Mouse (Mus musculus) embryonic facial prominence, embryonic 15.5 days (tissue): ENCODE measurements around the gene Gm21974. TPM values are rescaled to one million over a fixed set of nuclear protein-coding genes. Genes with fewer than 3 reads are reported as not detected.

Source experiments
- ATAC-seq: fragments of 200-750 bp; cut with Nextera tagmentation; 2 replicates; pipeline ENCODE4 v1.8.0; 2017; ENCODE audit warnings: low read depth, moderate TSS enrichment; ENCODE audit not compliant: insufficient number of reproducible peaks, low FRiP score, low TSS enrichment
- H3K27ac ChIP-seq: fragments of 300-500 bp; sonication (generic); replicated peaks from 2 replicates; pipeline ENCODE4 v1.5.1; 2015; ENCODE audit warnings: mild to moderate bottlenecking, inconsistent platforms
- H3K27me3 ChIP-seq: fragments of 300-500 bp; sonication (generic); 2 replicates; pipeline ENCODE4 v1.6.1; 2015; ENCODE audit warnings: inconsistent platforms
- H3K36me3 ChIP-seq: fragments of 300-500 bp; sonication (generic); 2 replicates; pipeline ENCODE4 v1.6.1; 2015; ENCODE audit warnings: mild to moderate bottlenecking, inconsistent platforms
- H3K4me1 ChIP-seq: fragments of 300-500 bp; sonication (generic); 2 replicates; pipeline ENCODE4 v1.6.1; 2015; ENCODE audit warnings: inconsistent platforms
- H3K4me2 ChIP-seq: fragments of 300-500 bp; sonication (generic); replicated peaks from 2 replicates; pipeline ENCODE4 v1.6.1; 2015; ENCODE audit warnings: mild to moderate bottlenecking, inconsistent platforms
- H3K4me3 ChIP-seq: fragments of 300-500 bp; sonication (generic); replicated peaks from 2 replicates; pipeline ENCODE4 v1.5.1; 2015; ENCODE audit warnings: mild to moderate bottlenecking, inconsistent platforms
- H3K9ac ChIP-seq: fragments of 300-500 bp; sonication (generic); 2 replicates; pipeline ENCODE4 v1.6.1; 2015; ENCODE audit warnings: inconsistent platforms
- H3K9me3 ChIP-seq: fragments of 300-500 bp; sonication (generic); replicated peaks from 2 replicates; pipeline ENCODE4 v1.6.1; 2016; ENCODE audit warnings: inconsistent platforms
- WGBS: fragments of 180-500 bp; shearing (Covaris S2); methylation state at CpG from one replicate; pipeline ENCODE4 v1.1.7; 2015; 5-methylcytosine and 5-hydroxymethylcytosine counted together
- polyA plus RNA-seq: library from polyadenylated mRNA; unstranded; fragments of >200 nt; fragmentation: Nextera tagmentation; extraction: Ambion mirVana; gene quantifications from 2 replicates; pipeline ENCODE4 v1.2.1, GENCODE M21; 2015

The Gm21974 gene
- polyA plus RNA-seq, 1 experiment from 2014 or later = not detected

DNA sequence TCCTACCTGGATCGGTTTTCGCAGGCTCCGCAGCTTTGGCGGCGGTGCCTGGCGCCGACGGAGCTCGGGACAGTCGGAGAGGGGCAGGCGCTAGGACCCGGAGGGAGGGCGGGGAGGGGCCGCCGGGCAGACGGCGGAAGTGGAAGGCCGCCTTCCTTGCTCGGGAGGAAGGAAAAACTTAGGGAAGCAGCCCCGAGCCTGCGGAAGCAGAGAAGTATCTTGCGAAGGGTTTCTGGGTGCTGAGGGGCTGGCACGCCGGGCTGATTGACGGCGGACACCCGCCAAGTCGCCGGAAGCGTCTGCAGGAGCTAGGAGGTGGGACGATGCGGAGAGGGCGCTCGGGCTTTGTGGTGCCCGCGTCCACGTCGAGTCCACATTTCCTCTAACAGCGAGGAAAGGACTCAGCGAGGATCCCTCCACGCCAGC is 19.2 kb downstream of the Gm21974 start, which contains the start of gene Zfp646:
TSS of gene Zfp646 (plus strand) at position 181 of the 426 bp plus-strand sequence.
- Histone ChIP-seq H3K9ac (peak within 1 kb of the TSS; percentile 93), H3K36me3 (peaks cover 39% of the 10 kb centered on the region), H3K27me3 (no peaks in the 10 kb centered on the region), H3K4me3 (peak within 1 kb of the TSS; percentile 82), H3K4me2 (peak within 1 kb of the TSS; percentile 76), H3K9me3 (no peaks in the 10 kb centered on the region), H3K27ac (peak within 1 kb of the TSS; percentile 99), H3K4me1 (peaks cover 23% of the 10 kb centered on the region)
- ATAC-seq = peak; percentile 92
- 0% methylated on average over 40 of the region's 41 CpGs for WGBS

DNA sequence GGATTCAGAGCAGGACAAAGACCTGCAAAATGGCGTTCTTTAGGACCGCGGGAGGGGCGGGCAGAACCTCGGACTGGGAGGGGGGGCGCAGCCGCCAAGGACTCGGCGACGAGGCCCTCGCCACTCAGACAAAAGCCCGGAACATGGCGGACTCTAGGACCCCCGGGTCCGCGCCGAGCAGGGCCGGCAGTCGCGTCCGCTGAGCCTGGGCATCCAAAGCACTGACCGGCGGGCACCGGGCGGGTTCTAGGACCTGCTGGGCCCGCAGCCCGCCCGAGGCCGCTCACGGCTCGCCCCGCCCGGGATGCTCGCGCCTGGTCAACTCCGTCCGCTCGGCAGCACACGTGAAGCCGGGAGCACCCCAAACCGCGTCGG is 19.6 kb downstream of the Gm21974 start:
- peak overlapping the region; percentile 99 for H3K27ac ChIP-seq
- WGBS = under 1% methylated on average over 43 of the region's 43 CpGs
- H3K4me1 ChIP-seq = peaks cover 23% of the 10 kb centered on the region
- H3K4me2 ChIP-seq = peak overlapping the region; percentile 76
- no peaks in the 10 kb centered on the region for H3K9me3 ChIP-seq
- peak overlapping the region; percentile 93 for H3K9ac ChIP-seq
- peaks cover 35% of the 10 kb centered on the region for H3K36me3 ChIP-seq
- H3K27me3 ChIP-seq = no peaks in the 10 kb centered on the region
- peak; percentile 94 for ATAC-seq
- peak overlapping the region; percentile 82 for H3K4me3 ChIP-seq

DNA sequence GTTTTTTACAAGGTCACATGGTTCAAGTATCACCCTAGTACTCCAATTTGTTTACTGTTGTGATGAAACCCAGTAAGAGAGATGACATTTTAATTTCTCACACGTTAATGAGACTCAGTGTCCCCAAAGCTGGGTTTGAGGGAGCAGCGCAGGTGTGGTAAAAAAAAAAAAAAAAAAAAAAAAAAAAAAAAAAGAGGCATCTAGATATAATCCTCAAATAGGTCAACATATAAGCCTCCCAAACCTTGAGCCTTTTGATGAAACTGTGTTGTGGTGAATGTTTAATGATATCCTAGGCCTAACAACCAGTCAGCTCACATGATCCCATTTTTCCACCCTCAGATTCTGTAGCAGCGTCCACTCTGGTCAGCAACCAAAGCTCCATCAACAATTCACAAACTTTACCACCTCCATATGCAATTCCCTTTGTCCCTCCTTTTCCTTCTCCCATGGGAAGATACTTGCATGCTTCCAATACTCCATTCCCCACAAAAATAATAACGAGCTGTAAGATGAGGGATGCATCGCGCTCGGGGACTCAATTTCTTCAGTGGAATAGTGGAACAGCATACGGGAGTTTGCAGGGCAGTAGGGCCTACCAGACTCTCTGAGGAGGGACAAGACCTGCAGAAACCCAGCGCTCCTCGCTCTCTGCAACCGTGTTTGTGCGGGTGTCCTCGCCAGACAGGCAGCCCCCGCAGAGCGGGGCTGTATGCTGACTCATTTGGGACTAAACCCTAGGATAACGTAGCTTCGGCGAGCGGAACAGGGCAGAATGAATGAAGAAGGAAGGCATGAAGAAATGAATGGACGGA is 20.2 kb downstream of the Gm21974 start:
- H3K9ac ChIP-seq = peak overlapping the region; percentile 93
- H3K9me3 ChIP-seq = no peaks in the 10 kb centered on the region
- peak overlapping the region; percentile 82 for H3K4me3 ChIP-seq
- ATAC-seq = no peak
- H3K36me3 ChIP-seq = peaks cover 29% of the 10 kb centered on the region
- peak overlapping the region; percentile 76 for H3K4me2 ChIP-seq
- no peaks in the 10 kb centered on the region for H3K27me3 ChIP-seq
- WGBS = 4% methylated on average over 20 of the region's 20 CpGs
- H3K4me1 ChIP-seq = peaks cover 23% of the 10 kb centered on the region
- peak overlapping the region; percentile 99 for H3K27ac ChIP-seq

DNA sequence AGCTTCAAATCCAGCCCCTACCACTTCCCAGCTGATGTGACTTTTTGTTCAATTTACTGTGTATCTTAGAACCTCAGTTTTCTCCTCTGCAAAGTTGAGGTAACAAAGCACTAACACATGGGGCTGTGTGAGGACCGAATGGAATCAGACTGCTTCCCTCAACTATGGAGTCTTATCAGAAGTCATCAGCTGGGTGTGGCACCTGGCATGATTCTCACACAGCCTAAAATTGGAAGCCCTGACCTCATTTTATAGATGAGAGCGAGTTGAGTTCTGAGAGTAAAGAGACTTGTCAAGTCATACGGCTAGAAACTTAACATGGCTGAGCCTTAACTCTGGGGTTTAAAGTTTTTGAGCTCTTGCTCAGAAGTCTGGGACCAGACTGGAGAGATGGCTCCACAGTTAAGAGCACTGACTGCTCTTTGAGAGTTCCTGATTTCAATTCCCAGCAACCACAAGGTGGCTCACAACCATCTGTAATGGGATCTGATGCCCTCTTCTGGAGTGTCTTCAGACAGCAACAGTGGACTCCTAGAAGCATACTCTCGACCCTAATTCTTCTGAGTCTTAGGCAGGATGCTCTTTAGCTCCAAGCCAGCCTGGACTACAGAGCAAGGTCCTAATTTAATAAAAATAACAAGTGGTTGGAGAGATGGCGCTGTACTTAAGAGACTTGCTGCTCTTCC is 25.0 kb downstream of the Gm21974 start:
- Histone ChIP-seq H3K4me2 (no peak overlapping the region), H3K4me3 (no peak overlapping the region), H3K36me3 (peaks cover 38% of the 10 kb centered on the region), H3K9me3 (no peaks in the 10 kb centered on the region), H3K27ac (no peak overlapping the region), H3K9ac (no peak overlapping the region), H3K27me3 (no peaks in the 10 kb centered on the region), H3K4me1 (peaks cover 21% of the 10 kb centered on the region)
- WGBS = 74% methylated on average over 5 of the region's 5 CpGs
- ATAC-seq = no peak

DNA sequence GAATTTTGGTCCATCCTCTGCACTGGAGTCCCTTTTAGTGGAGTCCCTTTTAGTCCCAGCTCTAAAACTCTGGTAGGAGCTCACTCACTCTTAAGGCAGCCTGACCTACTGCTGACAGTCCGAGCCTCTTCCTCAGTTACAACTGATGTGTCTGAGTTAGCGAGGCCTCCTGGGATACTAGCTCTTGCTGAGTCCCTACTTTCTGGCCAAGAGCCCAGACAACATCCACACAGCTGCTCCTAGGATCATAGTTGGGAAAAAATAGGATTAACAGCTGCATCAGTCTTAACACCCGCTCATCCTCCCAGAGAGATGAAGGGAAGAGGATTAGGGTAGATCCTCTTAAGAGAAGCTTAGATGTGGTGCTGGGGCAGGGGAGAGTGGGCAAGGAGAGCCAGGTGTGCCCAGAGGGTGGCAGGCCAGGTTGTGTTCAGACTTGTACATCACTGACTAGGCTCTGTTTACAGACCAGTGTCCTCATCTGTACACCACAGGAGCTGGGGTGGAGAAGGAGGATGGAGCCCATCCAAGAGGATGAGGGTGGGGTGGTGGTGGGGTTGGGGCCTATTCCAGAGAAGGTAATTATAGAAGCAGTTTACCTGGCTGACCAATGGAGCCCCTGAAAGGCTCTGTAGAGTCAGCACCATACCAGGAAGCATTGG is 26.0 kb downstream of the Gm21974 start:
- ATAC-seq = peak; percentile 59
- no peak overlapping the region for H3K4me2 ChIP-seq
- H3K27me3 ChIP-seq = no peaks in the 10 kb centered on the region
- WGBS = 37% methylated on average over 3 of the region's 3 CpGs
- H3K4me3 ChIP-seq = no peak overlapping the region
- no peaks in the 10 kb centered on the region for H3K9me3 ChIP-seq
- H3K9ac ChIP-seq = no peak overlapping the region
- H3K27ac ChIP-seq = peak overlapping the region; percentile 31
- peaks cover 13% of the 10 kb centered on the region for H3K4me1 ChIP-seq
- H3K36me3 ChIP-seq = peaks cover 44% of the 10 kb centered on the region

DNA sequence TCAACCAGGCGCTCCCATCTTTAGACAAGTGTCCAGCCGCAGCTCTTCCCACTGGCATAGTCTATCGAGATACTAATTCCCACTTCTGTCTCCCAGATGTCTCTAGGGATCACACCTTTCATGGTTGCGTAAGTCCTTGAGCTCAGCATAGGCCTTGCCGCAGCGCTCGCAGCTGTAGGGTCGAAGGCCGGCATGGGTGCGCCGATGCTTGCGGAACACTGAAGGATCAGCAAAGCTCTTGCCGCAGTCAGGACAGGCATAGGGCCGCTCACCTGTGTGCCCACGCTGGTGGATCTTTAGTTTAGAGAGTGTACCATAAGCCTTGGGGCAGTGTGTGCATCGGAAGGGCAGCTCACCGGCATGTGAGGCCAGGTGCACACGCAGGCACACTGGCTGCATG is 27.6 kb downstream of the Gm21974 start:
- H3K27ac ChIP-seq = no peak overlapping the region
- 97% methylated on average over 18 of the region's 18 CpGs for WGBS
- H3K9ac ChIP-seq = no peak overlapping the region
- H3K9me3 ChIP-seq = no peaks in the 10 kb centered on the region
- no peak for ATAC-seq
- no peaks in the 10 kb centered on the region for H3K27me3 ChIP-seq
- H3K4me1 ChIP-seq = peaks cover 9% of the 10 kb centered on the region; the same call in 1 of the 2 replicates
- H3K36me3 ChIP-seq = peaks cover 38% of the 10 kb centered on the region
- no peak overlapping the region for H3K4me3 ChIP-seq
- no peak overlapping the region for H3K4me2 ChIP-seq

DNA sequence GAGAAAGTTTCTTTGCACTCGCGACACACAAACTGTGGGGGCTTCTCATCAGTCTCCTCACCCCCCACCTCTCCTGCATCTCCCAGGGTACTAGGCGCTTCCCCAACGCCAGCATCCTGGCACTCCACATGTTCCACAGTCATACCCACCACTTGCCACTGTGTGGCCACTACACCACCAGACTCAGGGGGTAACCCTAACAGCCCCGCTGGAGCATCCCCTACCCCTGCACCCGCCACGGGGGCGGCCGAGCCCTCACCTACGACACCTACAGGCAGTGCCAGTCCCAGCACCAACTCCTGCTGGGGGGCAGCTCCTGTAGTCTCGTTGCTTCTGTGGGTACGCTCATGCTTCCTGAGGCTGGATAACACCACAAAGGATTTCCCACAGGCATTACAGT is 28.8 kb downstream of the Gm21974 start:
- 94% methylated on average over 12 of the region's 12 CpGs for WGBS
- H3K27me3 ChIP-seq = no peaks in the 10 kb centered on the region
- H3K36me3 ChIP-seq = peaks cover 38% of the 10 kb centered on the region
- H3K4me1 ChIP-seq = peaks cover 9% of the 10 kb centered on the region; the same call in 1 of the 2 replicates
- H3K9ac ChIP-seq = no peak overlapping the region
- no peak overlapping the region for H3K27ac ChIP-seq
- H3K4me2 ChIP-seq = no peak overlapping the region
- ATAC-seq = no peak
- no peaks in the 10 kb centered on the region for H3K9me3 ChIP-seq
- H3K4me3 ChIP-seq = no peak overlapping the region

DNA sequence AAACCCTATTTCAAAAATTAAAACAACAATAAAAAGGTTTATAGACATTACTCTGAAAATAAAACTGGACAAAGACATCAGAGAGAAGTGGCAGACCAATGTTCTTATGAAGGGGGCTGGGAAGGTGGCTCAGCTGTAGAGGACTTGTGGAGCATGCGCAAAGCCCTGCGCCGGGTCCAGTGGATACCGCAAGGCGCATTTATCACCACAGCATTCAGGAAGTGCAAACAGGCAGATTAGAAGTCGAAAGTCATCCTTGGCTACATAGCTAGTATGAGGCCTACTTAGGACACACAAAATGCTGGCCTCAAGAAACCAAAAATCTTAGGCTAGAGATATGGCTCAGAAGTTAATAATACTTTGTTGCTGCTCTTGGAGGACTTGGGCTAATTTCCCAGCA is 37.0 kb downstream of the Gm21974 start:
- Histone ChIP-seq H3K27ac (no peak overlapping the region), H3K9ac (no peak overlapping the region), H3K4me2 (no peak overlapping the region), H3K4me1 (no peaks in the 10 kb centered on the region), H3K36me3 (no peaks in the 10 kb centered on the region), H3K4me3 (no peak overlapping the region), H3K9me3 (no peaks in the 10 kb centered on the region), H3K27me3 (no peaks in the 10 kb centered on the region)
- no peak for ATAC-seq
- whole genome bisulfite sequencing = 92% methylated on average over 6 of the region's 6 CpGs

DNA sequence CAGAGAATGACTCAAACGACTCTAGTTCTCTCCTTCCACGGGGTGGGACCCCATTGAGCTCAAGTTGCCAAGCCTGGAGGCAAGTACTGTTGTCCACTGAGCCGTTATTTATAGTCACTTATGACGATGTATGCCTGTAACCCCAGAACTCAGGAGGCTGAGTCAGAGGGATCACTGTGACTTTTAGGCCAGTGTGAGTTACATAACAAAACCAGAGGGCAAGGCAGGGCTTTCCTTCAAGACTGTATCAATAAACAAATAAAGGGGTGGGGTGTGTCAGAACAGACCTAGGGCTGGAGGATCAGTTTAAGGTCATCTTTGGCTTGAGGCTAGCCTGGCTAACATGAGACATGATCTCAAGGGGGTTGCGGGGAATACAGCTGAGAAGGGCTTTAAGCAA is 44.3 kb downstream of the Gm21974 start:
- no peaks in the 10 kb centered on the region for H3K9me3 ChIP-seq
- no peaks in the 10 kb centered on the region for H3K27me3 ChIP-seq
- H3K36me3 ChIP-seq = peaks cover 25% of the 10 kb centered on the region
- ATAC-seq = no peak
- H3K27ac ChIP-seq = 0 out of 2 replicates have a peak overlapping the region, but pooled peaks have one; percentile 58
- H3K4me1 ChIP-seq = no peaks in the 10 kb centered on the region
- H3K9ac ChIP-seq = no peak overlapping the region
- no peak overlapping the region for H3K4me2 ChIP-seq
- 60% methylated on average over 5 of the region's 5 CpGs for WGBS
- H3K4me3 ChIP-seq = no peak overlapping the region

DNA sequence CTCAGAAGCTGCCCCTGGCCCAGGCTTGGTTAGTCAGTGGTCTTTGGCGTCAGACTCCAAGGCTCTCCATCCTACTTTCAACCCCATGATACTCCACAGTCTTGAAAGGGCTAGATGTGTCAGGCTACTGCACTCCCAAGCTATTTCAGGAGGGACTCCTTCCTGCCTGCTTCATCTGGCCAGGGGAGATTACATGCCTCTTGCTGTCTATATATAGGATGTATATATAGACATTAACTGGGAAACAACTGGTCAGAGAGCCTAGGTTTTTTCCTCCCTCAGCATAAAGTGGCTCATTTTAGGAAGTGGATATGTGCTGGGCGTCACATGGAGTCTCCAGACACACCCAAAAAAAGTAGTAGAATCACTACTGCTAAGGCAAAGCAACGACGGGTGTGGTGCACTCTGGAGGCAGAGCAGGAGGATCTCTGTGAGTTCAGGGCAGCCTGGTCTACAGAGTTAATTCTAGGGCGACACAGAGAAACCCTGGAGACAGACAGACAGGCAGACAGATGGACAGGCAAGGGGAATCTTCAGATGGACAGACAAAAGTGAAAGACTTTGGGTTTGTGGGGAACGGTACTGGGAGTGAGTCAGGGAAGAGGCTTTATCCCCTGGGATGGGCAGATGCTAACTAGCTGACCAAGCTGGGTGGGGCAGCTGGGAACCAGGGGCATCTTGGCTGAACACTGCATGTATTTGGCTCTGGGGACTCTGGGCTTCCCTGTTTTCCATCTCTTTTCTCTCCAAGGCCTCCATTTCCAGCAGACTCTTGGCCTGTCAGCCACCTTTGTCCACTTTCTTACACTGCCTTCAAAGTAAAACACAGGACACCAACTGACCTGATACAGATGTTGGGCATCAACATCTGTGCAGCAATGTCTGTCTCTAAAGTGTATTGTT is 45.0 kb downstream of the Gm21974 start:
- no peaks in the 10 kb centered on the region for H3K9me3 ChIP-seq
- no peaks in the 10 kb centered on the region for H3K27me3 ChIP-seq
- no peaks in the 10 kb centered on the region for H3K4me1 ChIP-seq
- H3K27ac ChIP-seq = peak overlapping the region; percentile 58
- H3K4me2 ChIP-seq = no peak overlapping the region
- no peak overlapping the region for H3K9ac ChIP-seq
- 68% methylated on average over 6 of the region's 6 CpGs for WGBS
- H3K4me3 ChIP-seq = no peak overlapping the region
- peaks cover 31% of the 10 kb centered on the region for H3K36me3 ChIP-seq
- no peak for ATAC-seq
